Mouse (Mus musculus) kidney, postnatal 4 days (tissue): ENCODE results near the gene Cfap58.

Source experiments
- DNase-seq, 2 experiments: peaks; one replicate each; pipeline ENCODE4 v3.0.0; 2021; ENCODE audit warnings: mixed read lengths in 2 of 2

Cfap58 gene

DNA sequence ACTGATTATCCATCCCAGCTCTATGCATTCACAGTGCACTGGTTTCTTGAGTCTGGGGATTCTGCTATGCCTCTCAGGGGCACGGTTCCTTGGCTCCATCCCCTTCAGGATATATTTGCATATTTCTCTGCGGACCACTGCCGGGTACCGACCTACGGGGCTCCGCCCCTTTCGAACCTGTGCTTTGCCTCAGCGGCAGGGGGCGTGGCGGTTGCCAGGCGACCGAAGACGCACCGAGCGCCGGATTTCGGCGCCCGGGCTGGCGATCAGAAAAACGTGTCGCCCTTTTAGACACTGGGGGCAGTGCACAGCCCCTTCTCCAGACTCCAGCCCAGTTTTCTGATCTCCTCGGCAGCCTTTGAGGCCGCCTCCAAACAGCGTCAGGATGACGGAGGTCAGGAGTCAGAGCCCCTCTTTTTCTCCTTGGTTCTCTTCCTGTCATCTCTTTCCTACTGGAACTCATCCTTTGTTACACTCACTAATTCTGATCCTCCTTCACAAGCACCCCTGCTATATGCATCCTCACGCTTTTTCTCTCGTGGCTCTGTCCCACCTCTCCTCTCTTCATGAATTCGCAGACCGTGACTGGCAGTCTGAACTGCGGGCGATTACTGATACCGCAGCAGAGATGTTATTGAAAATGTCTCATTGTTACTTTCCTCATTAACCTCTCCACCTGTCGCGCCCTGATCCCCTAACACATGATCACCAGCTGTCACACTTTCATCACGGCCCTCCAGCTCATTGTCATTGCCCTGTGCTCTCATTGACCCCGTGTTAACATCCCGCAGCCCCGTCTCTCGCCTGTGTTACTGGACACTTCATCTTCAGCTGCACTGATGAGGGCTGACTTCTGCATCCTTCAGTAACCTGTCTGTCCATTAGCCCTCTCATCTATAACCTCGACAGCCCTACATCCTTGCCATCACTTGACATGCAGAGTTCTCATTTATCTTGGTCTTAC lies at the start of gene Cfap58:
TSS of gene Cfap58 (plus strand) at position 233 of the 964 bp plus-strand sequence.
- DNase-seq, result peak; percentile 79 to 86

DNA sequence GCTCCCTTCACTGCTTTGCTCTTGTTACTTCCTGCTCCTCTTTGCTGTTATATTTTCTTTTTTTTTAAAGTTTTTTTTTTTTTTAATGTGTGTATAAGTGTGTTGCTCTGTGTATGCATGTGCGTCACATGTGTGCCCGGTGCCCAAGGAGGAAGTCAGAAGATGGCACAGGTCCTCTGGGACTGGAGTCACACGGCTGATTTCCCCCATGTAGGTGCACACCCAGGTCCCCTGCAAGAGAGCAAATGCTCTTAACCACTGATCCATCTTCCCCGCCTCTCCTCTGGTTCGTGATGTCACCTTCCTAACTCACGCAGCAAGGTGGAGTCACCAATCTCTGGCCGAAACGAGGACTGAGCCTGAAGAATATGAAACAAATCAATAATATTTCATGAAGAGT lies 49.4 kb upstream of the Cfap58 start:
- no peak for DNase-seq

DNA sequence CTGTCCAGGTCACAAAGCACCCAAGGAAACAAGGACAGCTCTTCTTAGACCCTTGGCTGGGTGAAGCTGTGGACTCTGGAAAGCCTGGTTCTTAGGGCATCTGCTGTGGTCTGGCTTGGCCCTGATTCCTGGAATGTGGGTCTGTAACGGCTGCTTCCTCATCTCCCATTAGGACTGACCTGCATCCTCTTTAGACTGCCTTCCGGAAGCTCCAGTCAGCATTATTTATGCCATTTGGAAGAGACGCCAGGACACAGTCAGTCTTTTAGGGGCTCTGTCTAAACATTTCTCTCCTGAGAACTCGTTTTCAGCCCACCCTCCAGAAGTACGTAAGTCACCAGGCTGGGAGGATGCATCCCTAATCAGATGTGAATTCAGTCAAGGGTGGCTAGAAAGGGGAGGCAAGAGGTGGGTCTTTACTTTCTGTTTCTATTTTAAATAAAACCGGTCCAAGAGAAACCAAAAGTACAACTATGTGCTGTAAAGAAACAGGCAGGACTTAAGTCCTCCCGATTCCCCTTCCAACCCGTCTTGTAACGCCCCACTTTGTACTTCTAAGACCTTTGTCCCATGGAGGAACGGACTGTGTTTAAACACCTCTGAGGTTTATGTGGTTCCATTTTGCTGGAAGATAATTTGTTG lies 46.9 kb upstream of the Cfap58 start:
- DNase-seq, result peak; percentile 49 to 69

DNA sequence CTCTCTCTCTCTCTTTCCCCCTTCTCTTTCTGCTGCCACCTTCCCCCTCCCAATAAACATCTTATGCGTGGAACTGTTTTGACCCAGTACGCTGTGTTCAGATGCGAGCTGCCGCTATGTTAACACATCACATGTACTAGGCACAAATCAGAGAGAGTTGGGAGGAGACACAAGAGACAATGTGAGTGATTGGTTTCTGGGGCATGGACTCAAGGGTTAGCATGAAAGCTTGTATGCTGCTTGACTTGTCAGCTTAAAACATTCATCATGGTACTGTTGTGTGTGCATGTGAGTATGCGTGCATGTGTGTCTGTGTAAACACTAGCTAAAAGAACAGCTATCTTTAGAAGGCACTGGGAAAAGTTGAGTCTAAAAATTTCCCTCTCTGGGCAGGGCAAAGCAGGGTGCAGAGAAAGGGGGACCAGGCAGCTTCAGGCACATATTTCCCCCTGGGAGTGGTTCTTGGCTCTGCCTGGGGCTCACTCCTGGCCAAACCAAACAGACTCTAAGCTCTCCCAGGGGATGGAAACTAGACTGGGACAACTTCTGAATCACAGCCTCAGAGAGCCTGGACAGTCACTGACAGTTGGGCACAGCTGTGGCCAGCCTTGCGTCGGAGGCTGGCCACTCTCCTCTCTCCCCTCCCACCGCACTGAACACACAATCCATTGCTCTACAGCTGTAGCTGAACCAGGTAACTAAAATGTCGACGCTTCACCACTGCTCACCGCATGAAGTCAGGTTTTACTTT lies 45.7 kb upstream of the Cfap58 start:
- peak; percentile 59 to 70 for DNase-seq

DNA sequence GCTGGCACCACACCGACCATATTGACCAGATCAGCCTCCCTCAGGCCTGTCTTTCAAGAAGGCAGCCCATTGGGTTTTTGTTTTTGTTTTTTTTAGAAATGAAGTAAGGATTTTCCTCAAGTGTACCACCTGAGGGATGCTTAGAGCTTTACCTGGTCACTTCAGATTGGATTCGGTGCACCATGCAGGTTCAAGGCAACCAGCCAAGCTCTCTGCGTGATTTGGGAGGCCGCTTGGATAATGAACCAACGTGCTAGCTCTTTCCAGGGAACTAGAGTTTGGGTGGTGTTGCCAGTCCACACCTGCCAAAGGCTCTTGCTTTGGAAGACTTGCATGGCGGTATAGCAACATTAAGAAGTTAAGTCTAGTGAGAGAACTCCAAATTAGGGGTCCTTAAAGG lies 44.4 kb upstream of the Cfap58 start:
- DNase-seq, result no peak

DNA sequence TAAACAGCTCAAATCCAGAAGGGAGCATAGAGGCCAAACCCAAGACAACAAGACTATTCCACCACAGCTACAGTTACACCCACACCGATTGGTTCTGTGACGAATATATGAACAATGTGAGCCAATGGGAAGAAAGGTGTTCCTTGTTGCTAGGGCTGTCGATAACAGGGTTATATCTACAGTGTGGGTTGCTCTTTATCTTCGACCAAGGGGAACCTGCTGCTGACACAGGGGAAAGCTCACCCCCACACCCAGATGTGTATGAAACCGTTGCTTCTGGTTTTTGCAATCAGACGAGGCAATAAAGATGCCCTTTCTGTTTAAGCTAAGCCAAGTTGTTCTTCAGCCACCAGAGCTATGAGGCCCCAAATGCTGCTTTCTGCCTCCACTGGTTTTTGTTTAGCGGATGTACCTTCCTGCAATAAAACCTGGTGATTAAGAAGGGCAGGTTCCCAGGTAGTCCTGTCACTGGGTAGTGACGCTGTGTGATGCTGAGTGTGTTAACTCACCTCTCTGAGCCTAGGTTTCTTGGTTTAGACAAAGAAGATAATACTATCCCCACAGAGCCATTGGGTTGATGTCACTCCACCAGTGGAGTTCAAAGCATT lies 38.9 kb upstream of the Cfap58 start:
- no peak for DNase-seq

DNA sequence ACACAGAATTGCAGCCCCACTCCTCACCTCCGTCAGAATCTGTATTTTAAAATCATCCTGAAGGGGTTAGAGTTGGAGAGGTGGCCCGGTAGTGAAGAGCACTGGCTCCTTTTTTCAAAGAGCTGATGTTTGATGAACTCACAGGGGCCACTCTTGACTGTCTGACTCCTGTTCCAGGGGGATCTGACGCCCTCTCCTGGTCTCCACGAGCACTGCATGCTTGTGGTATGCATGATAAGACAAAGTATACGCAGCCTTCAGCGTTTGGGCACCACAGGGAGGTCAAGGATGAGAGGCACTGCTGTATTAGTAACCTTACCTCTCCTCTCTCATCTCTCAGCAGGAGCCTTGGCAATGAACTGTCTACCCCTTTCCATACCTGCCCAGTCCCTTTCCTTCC lies 37.5 kb upstream of the Cfap58 start:
- DNase-seq, result no peak

DNA sequence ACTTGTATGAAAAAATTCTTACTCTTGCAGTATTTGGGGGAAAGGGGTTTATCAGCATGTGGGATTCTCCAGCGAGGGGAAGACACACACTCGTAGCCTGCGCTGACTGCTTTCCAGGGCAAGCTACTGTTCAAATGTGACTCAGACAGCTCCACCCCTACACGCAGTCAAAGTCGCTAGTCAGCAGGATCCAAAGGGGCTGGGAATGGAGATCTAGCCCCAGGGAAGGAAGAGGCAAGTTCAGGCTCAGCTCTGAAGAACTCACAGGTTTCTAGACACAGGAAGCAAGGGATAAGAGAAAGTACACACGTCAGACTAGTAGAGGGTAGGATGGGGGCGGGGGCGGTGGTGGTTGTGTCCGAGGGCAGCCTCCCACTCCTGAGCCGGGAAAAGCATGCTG lies 36.9 kb upstream of the Cfap58 start:
- no peak for DNase-seq

DNA sequence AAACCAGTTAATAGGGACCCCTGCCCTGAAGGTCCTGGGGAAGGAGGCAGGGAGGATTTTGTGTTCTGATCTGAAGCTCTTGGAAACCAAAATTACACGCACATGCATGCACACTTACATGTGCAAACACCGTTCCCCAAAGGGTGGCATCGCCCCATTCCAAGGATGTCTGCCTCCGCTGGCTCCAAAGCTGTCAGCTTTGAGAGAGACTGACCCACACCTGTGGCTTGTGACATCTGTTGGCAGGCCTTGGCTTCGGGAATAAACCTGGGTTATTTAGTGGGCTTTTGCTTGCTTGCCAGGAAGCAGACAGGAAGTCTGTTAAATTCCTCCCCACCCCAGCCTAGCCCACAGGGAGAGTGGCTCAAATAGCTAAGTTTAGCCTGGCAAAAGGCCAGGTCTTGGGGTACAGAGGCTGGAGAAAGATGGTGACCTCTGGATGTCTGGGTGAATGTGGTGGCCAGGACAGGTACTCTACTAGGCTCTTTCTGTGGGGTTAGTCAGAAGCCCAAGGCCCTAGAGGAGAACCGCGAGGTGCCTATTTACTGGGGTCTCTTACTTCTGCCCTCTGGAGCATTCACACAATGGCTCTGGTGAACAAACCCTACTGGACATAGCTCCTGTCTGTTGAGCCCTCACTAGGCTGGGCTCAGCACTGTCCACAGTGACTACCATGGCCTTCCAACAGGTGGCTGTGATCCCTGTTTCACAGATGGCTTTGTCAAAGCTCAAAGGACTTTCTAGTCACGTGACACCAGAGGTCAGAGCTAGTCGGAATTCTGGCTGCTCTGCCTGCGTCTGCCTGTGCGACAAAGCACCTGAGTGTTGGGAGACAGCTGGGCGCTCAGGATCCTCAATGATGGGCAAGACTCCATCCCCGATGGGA lies 34.9 kb upstream of the Cfap58 start:
- DNase-seq, result peak; percentile 52 to 67

DNA sequence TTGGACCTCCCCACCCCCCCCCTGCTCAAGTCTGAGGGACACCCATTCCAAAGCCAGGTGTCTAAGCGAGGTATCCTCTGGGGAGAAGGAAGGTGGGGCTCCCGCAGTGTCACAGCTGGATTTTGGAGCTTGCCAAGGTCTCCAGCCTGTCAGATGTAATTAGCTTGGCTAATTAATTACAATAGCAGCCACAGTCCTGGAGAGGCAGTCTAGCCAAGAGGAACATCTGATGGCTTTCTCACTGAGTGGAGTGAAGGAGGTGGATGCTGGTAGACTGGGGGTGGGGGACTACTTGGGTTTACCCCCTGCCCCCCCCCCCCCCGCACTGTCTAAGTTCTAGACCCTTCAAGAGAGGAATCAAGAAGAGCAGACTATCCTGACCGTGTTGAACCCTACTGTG lies 33.8 kb upstream of the Cfap58 start:
- DNase-seq, result no peak

DNA sequence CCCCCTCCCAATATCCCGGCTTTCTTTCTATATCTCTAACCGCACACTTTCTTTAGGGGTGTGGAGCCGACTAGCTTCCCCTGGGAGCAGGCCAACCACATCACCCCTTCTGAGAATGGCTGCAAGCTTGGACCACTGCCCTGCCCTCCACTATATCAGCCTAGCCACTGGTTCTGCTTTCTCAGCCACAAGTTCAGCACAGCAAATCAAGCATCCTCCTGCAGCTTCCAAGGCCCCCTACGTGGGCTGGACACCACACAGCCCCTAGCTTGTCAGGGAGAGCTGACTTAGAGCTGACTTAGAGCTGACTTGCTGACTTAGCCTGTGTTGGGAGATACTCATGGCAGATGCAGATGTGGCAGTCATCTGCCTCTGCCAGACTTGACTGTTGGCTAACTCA lies 32.4 kb upstream of the Cfap58 start:
- no peak for DNase-seq

DNA sequence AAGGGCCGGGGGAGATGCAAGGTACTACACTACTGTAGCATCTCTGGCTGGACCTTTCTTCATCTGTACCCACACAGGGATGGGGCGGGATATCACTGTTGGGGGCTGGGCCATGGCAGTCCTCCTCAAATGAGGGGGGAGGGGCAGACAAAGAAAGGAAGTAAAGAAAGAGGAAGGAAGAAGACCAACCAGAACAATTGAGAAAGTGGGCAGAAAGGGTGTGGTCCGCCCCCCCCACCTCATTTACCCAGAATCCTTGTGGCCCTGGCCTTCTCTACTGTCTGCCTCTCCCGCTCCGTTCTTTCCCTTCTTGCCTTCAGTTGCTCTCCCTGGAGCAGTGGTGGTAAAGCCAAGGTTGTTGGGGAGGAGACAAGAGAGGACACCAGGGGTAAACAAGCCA lies 31.9 kb upstream of the Cfap58 start:
- DNase-seq, result no peak

DNA sequence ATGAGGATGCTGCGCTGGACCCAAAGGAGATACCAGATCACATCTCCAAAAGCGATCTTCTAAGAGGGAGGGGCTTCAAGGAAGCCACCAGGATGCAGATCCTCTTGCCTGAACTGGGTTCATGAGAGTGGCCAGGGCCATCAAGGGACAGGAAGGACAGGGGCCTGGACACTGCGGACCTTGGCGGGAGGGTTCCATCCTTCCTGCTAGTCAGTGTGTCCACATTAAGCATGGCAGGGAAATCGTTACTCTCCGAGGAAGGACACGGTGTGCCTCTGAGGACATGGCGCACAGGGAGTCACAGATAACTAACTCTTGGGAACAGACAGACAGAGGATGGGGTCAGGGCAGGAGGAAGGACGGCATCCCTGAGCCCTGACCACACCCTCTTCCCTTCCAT lies 29.9 kb upstream of the Cfap58 start:
- DNase-seq, result no peak

DNA sequence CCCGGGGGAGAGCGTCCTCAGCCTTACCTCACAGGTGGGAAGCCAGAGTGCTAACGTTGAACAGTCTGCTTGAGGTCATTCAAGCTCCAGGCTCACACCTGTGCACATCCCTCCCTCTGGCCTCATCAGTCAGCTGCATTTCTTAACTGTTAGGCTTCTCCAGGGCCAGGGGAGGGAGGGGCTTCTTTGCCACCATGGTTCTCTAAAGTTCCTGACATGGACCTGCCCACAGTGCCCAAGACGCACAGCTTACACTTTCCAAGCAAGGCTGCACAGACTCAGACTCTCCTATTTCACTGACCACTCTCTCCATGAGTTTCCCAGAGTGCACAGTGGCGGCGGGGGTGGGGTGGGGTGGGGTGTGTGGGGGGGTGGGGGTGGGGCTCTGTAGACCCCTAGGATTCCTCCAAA lies 28.5 kb upstream of the Cfap58 start:
- DNase-seq, result no peak

DNA sequence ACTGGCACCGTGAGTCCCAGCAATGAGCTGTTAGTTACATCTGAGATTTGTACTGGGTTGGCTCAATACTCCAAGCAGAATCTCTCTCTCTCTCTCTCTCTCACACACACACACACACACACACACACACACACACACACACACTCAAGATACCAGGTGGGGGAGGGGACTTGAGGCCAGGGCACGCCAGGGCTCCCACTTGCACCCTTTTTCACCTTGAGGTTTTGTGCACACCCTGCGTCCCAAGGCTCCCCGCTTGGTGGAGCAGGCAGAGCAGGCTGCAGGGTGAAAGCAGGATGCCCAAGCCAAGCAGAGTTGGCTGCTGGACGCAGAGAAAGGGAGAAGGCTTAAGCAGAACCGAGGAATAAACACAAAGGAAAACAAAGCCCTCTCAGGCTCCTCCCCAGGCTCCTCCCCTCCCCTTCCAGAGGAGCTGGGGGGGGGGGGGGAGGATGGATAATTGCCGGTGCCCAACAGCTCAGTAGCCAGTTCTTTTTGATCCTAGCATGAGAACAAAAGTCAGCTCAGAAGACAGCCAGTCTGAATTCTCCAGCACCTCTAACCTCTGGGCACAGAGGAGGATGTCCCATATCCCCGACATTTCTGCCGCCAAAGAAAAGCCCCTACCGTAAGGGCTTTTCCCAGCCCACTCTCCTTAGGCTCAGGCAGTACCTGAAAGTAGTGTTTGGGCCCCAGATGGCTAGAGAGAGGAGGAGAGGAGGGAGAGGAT lies 27.9 kb upstream of the Cfap58 start:
- DNase-seq, result peak; percentile 56 to 66

DNA sequence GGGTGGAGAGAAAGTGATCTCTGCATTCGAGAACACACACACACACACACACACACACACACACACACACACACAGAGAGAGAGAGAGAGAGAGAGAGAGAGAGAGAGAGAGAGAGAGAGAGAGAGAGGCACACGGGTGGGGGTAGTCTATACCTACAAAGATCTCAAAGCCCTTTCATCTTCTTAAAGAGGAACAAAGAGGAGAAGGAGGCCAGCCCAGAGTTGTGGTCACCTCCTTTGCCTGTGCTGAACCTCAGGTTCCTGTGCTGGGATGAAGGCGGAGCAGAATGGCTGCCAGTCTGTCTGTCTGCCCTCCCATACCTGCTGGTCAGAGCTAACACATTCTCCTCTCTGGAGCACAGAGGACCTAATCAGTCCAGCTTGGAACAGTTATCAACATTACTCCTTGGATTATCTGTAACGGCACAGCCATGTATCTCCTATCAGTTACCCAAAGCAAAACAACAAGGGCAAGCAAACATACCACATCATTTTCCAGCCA lies 27.3 kb upstream of the Cfap58 start:
- DNase-seq, result no peak

DNA sequence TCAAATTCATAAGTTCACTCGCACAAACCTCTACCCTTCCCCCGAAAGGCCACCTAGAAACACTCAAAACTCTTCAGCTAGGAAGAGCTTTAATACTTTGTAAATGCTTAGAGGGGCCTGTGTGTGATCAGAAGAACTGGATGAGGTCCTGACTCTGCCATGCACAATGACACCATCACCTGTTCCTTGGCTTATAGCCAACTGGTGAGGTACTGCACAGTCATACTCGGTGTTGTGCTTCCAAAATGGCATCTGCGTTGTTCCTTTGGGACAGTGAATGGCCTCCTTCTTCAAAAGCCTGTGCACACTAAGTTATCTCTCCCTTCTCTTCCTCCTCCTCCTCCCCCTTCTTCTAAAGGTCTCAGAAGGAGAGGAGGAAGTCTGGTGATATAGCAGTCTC lies 26.7 kb upstream of the Cfap58 start:
- no peak for DNase-seq

DNA sequence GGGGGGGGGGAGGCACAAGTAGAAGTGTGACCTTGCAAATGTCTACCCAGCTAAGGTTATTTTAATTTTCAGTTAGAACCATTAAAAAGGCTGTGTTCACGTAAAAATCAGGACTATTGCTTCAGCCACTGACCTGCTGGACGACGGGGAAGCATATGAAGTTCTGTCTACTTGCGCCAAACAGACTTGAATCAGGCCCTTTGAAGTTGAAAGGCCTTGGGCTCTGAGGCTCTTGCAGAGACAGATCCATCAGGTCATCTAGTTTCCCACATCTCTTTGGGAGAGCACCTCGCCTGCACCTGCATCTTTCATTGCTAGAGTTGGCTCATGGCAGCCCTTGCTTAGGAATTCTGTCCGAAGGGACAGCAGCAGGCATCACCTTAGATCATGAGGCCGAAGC lies 24.1 kb upstream of the Cfap58 start:
- DNase-seq, result no peak

DNA sequence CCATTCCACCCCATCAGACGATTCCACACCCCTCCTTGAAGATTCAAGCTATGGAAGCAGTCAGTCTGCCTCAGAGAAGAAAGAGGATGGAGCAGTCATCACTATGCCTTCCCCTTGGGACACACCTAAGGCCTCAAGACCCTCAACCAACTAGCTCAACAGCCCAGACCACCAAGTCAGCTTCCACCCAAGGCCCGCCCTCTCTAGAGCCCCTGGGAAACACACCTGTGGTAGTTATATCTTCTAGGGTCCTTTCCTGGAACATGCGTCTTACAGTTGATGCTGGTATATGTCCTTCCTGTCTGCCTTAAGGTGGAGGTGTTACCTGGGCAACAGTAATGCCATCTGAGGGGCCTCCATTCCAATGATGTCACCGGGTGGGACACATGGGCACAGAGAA lies 23.3 kb upstream of the Cfap58 start:
- DNase-seq, result no peak

DNA sequence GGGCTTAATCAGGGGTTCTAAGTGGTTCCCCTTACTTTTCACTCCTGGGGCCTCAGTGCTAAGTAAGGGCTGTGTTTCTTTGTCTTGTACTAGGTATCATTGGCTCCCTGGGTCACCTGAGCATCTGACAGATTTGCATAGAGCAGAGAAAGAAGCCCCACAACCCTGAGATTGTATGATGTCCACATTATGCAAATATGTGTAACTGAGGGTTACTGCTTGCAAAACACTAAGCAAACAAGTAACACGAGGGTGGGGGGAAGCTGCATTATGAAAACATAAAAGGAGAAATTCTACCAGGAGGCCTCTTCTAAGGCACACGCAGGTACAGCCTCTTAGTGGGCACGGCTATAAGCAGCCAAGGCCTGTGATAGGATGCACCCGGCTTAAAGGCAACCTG lies 22.2 kb upstream of the Cfap58 start:
- DNase-seq, result no peak

DNA sequence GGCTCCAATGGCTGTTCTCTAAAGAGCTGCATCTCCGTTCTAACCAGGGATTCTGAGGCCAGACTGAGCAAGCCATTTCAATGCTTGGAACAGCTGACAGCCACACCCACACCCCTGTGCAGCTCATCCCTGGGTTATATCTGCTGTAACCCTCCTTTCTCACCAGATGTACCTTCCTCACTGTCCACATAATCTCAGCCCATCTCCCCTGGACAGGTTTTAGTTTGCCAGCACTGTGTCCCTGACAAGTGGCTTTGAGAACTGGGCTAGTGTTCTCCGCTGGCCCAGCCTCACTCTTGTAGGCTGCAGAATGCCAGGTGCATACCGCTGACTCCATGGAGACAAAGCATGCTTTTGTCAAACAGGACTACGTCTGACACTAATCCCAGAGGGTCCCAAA lies 20.1 kb upstream of the Cfap58 start:
- DNase-seq, result no peak
